Mouse (Mus musculus) limb, embryonic 11.5 days (tissue): ENCODE measurements around the gene Fbxo30. TPM values are rescaled to one million over a fixed set of nuclear protein-coding genes. Genes with fewer than 3 reads are reported as not detected.
"Not testable (repeated sequence)": the region's sequence is repeated elsewhere in the genome, so short reads cannot be mapped to it uniquely, and the experiment has no call there.

Source experiments
- ATAC-seq: fragments of 200-750 bp; cut with Nextera tagmentation; 2 replicates; pipeline ENCODE4 v1.8.0; 2017; ENCODE audit warnings: low read depth; ENCODE audit not compliant: insufficient number of reproducible peaks, low FRiP score, low TSS enrichment
- DNase-seq: peaks from one replicate; pipeline ENCODE4 v3.0.0-alpha.2; 2015; ENCODE audit warnings: low spot score
- H3K27ac ChIP-seq: fragments of 300-500 bp; sonication (generic); replicated peaks from 2 replicates; pipeline ENCODE4 v1.5.1; 2014; ENCODE audit warnings: low read depth, mild to moderate bottlenecking, low read length
- H3K27me3 ChIP-seq: fragments of 300-500 bp; sonication (generic); 2 replicates; pipeline ENCODE4 v1.6.1; 2014; ENCODE audit warnings: mild to moderate bottlenecking, low read length, mixed read lengths; ENCODE audit not compliant: control insufficient read depth, insufficient read depth
- H3K36me3 ChIP-seq: fragments of 300-500 bp; sonication (generic); 2 replicates; pipeline ENCODE4 v1.6.1; 2014; ENCODE audit warnings: mild to moderate bottlenecking, low read length, moderate library complexity, mixed read lengths; ENCODE audit not compliant: control insufficient read depth, insufficient read depth
- H3K4me1 ChIP-seq: fragments of 300-500 bp; sonication (generic); 2 replicates; pipeline ENCODE4 v1.6.1; 2014; ENCODE audit warnings: low read length, mixed read lengths; ENCODE audit not compliant: control insufficient read depth, insufficient read depth
- H3K4me2 ChIP-seq: fragments of 300-500 bp; sonication (generic); 2 replicates; pipeline ENCODE4 v1.6.1; 2014; ENCODE audit warnings: low read depth, mild to moderate bottlenecking, moderate library complexity; ENCODE audit not compliant: severe bottlenecking
- H3K4me3 ChIP-seq: fragments of 300-500 bp; sonication (generic); 2 replicates; pipeline ENCODE4 v1.5.1; 2014; ENCODE audit warnings: low read depth, low read length
- H3K9ac ChIP-seq: fragments of 300-500 bp; sonication (generic); 2 replicates; pipeline ENCODE4 v1.6.1; 2014; ENCODE audit warnings: mild to moderate bottlenecking, low read length
- H3K9me3 ChIP-seq: fragments of 300-500 bp; sonication (generic); 2 replicates; pipeline ENCODE4 v1.6.1; 2016; ENCODE audit warnings: low read length; ENCODE audit not compliant: control insufficient read depth
- WGBS: fragments of 180-500 bp; shearing (Covaris S2); extraction: QIAGEN DNeasy Blood & Tissue Kit; methylation state at CpG from one replicate; pipeline ENCODE4 v1.1.7; 2014; 5-methylcytosine and 5-hydroxymethylcytosine counted together
- polyA plus RNA-seq: library from polyadenylated mRNA; unstranded; fragments of >200 nt; fragmentation: Nextera tagmentation; extraction: Ambion mirVana; gene quantifications from 2 replicates; pipeline ENCODE4 v1.2.1, GENCODE M21; 2014

The Fbxo30 gene
- polyA plus RNA-seq, 1 experiment from 2014 or later = 44.7 TPM

GRCm38 (mm10) chr10:11306054-11306367, 24.9 kb downstream of the Fbxo30 start:
- 0 out of 2 replicates have a peak overlapping the region, but pooled peaks have one; percentile 68 for H3K27ac ChIP-seq
- no peak overlapping the region for H3K4me2 ChIP-seq
- no peak overlapping the region for H3K4me3 ChIP-seq
- WGBS = 13% methylated on average over 2 of the region's 2 CpGs
- H3K4me1 ChIP-seq = 0 out of 2 replicates have a peak, but pooled peaks cover 3% of the 10 kb centered on the region
- no peak overlapping the region for H3K9ac ChIP-seq
- DNase-seq (peak; percentile 45), ATAC-seq (no peak)
- H3K9me3 ChIP-seq = no peaks in the 10 kb centered on the region
- H3K36me3 ChIP-seq = no peaks in the 10 kb centered on the region
- H3K27me3 ChIP-seq = no peaks in the 10 kb centered on the region

- Histone ChIP-seq H3K27me3 (no peaks in the 10 kb centered on the region), H3K4me3 (no peak overlapping the region), H3K27ac (no peak overlapping the region), H3K4me2 (no peak overlapping the region), H3K9ac (no peak overlapping the region), H3K9me3 (no peaks in the 10 kb centered on the region), H3K4me1 (0 out of 2 replicates have a peak, but pooled peaks cover 3% of the 10 kb centered on the region), H3K36me3 (no peaks in the 10 kb centered on the region)
- ATAC-seq = no peak
- 92% methylated on average over 1 of the region's 1 CpGs for WGBS
- DNase-seq = no peak
Observed at GRCm38 (mm10) chr10:11309866-11310265, 28.7 kb downstream of the Fbxo30 start.

DNA sequence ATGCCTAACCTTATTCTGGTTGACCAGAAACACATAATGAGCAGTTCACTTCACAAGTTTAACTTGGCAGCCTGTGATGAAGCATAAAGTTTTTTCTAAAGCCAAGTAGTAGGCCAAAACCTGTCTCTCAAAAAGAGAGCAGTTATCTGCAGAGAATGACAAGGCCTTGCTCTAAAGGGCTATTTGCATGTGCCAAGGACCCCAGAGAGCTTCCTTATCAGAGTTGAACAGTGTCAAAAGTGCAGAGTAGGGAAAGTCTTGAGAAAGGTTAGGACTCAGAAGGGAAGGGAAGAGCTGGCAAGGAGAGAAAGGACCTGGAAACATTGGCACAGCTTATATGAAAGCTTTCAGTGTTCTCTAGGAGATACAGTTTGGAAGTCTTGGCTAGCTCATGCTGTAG, 29.4 kb downstream of the Fbxo30 start:
- Histone ChIP-seq H3K36me3 (no peaks in the 10 kb centered on the region), H3K4me3 (no peak overlapping the region), H3K9me3 (no peaks in the 10 kb centered on the region), H3K27me3 (no peaks in the 10 kb centered on the region), H3K4me1 (0 out of 2 replicates have a peak, but pooled peaks cover 3% of the 10 kb centered on the region), H3K9ac (no peak overlapping the region), H3K4me2 (no peak overlapping the region), H3K27ac (no peak overlapping the region)
- DNase-seq (no peak), ATAC-seq (no peak)

DNA sequence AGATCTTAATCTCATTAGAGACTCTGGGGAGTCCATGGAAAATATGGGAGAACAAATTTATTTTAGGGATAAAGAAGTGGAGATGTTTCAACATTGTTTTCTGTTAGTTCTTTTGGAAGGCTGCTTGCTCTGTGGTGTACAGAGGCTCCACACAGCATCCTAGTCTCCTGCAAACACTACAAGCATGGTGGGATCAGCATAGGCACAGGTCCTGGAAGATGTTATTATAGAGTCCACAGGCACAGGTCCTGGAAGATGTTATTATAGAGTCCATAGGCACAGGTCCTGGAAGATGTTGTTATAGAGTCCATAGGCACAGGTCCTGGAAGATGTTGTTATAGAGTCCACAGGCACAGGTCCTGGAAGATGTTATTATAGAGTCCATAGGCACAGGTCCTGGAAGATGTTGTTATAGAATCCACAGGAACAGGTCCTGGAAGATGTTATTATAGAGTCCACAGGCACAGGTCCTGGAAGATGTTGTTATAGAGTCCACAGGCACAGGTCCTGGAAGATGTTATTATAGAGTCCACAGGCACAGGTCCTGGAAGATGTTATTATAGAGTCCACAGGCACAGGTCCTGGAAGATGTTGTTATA, 36.8 kb downstream of the Fbxo30 start:
- not testable (repeated sequence) for H3K4me3 ChIP-seq, ATAC-seq, H3K4me2 ChIP-seq, H3K36me3 ChIP-seq, H3K9me3 ChIP-seq, H3K27me3 ChIP-seq, H3K27ac ChIP-seq, H3K4me1 ChIP-seq, H3K9ac ChIP-seq, DNase-seq

GRCm38 (mm10) chr10:11319446-11319970, 38.4 kb downstream of the Fbxo30 start:
- ATAC-seq (no peak), DNase-seq (no peak)
- Histone ChIP-seq H3K4me2 (no peak overlapping the region), H3K27me3 (no peaks in the 10 kb centered on the region), H3K36me3 (no peaks in the 10 kb centered on the region), H3K9me3 (no peaks in the 10 kb centered on the region), H3K4me3 (no peak overlapping the region), H3K4me1 (no peaks in the 10 kb centered on the region), H3K27ac (no peak overlapping the region), H3K9ac (no peak overlapping the region)
- WGBS = 86% methylated on average over 1 of the region's 1 CpGs

DNA sequence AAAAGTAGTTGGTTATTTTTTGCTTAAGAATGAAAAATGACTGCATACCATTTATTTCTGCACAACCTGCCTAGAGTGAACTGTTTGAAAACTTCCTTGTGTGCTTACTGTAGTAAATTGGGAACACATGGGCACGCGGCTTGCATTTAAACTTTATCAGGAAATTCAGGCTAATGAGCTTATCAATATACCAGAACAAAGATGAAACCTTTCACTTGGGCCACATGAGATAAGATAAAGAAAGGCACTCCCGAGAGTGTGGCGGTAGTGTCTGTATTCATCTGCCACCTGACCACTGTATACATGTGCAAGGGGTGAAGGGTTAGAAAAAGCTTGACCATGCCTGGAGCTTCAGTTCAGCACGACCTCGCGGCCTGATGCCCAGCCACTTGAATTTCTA, 41.2 kb downstream of the Fbxo30 start:
- H3K9ac ChIP-seq = no peak overlapping the region
- WGBS = 80% methylated on average over 7 of the region's 7 CpGs
- H3K4me3 ChIP-seq = no peak overlapping the region
- ATAC-seq = no peak
- no peaks in the 10 kb centered on the region for H3K27me3 ChIP-seq
- no peaks in the 10 kb centered on the region for H3K4me1 ChIP-seq
- DNase-seq = no peak
- no peaks in the 10 kb centered on the region for H3K36me3 ChIP-seq
- no peak overlapping the region for H3K4me2 ChIP-seq
- H3K27ac ChIP-seq = no peak overlapping the region
- no peaks in the 10 kb centered on the region for H3K9me3 ChIP-seq

- ATAC-seq = no peak
- H3K4me2 ChIP-seq = no peak overlapping the region
- no peak overlapping the region for H3K4me3 ChIP-seq
- no peak overlapping the region for H3K27ac ChIP-seq
- H3K4me1 ChIP-seq = no peaks in the 10 kb centered on the region
- 74% methylated on average over 4 of the region's 4 CpGs for WGBS
- no peaks in the 10 kb centered on the region for H3K9me3 ChIP-seq
- no peak for DNase-seq
- no peaks in the 10 kb centered on the region for H3K36me3 ChIP-seq
- H3K27me3 ChIP-seq = no peaks in the 10 kb centered on the region
- H3K9ac ChIP-seq = no peak overlapping the region
Observed at GRCm38 (mm10) chr10:11323202-11323898, 42.2 kb downstream of the Fbxo30 start.

DNA sequence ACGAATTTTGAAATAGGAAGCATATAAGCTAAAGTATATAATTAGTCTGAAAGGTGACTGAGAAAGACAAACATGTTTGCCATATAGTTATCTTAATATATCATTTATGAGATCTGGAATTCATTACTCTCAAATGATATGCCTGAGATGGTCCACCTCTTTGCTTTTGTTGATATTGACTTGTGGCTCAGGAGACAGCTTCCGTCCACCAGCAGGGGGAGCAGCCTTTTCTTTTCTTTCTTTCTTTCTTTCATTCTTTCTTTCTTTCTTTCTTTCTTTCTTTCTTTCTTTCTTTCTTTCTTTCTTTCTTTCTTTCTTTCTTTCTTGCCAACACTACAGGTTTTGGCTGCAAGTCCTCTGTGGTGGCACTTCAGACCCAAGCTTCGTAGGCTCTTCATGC, 45.4 kb downstream of the Fbxo30 start:
- H3K4me1 ChIP-seq = no peaks in the 10 kb centered on the region
- no peaks in the 10 kb centered on the region for H3K36me3 ChIP-seq
- WGBS = 93% methylated on average over 3 of the region's 3 CpGs
- DNase-seq (no peak), ATAC-seq (no peak)
- H3K9ac ChIP-seq = no peak overlapping the region
- H3K27ac ChIP-seq = no peak overlapping the region
- no peak overlapping the region for H3K4me2 ChIP-seq
- H3K4me3 ChIP-seq = no peak overlapping the region
- H3K9me3 ChIP-seq = no peaks in the 10 kb centered on the region
- H3K27me3 ChIP-seq = no peaks in the 10 kb centered on the region
